Mouse (Mus musculus) limb, embryonic 11.5 days (tissue): ENCODE measurements around the gene Cadm1. TPM values are rescaled to one million over a fixed set of nuclear protein-coding genes. Genes with fewer than 3 reads are reported as not detected.
A peak's percentile ranks its signal among the peaks of the same experiment; 100 is the strongest.

ENCODE experiments used
- ATAC-seq: fragments of 200-750 bp; cut with Nextera tagmentation; 2 replicates; pipeline ENCODE4 v1.8.0; 2017; ENCODE audit warnings: low read depth; ENCODE audit not compliant: insufficient number of reproducible peaks, low FRiP score, low TSS enrichment
- DNase-seq: peaks from one replicate; pipeline ENCODE4 v3.0.0-alpha.2; 2015; ENCODE audit warnings: low spot score
- H3K27ac ChIP-seq: fragments of 300-500 bp; sonication (generic); replicated peaks from 2 replicates; pipeline ENCODE4 v1.5.1; 2014; ENCODE audit warnings: low read depth, mild to moderate bottlenecking, low read length
- H3K27me3 ChIP-seq: fragments of 300-500 bp; sonication (generic); 2 replicates; pipeline ENCODE4 v1.6.1; 2014; ENCODE audit warnings: mild to moderate bottlenecking, low read length, mixed read lengths; ENCODE audit not compliant: control insufficient read depth, insufficient read depth
- H3K36me3 ChIP-seq: fragments of 300-500 bp; sonication (generic); 2 replicates; pipeline ENCODE4 v1.6.1; 2014; ENCODE audit warnings: mild to moderate bottlenecking, low read length, moderate library complexity, mixed read lengths; ENCODE audit not compliant: control insufficient read depth, insufficient read depth
- H3K4me1 ChIP-seq: fragments of 300-500 bp; sonication (generic); 2 replicates; pipeline ENCODE4 v1.6.1; 2014; ENCODE audit warnings: low read length, mixed read lengths; ENCODE audit not compliant: control insufficient read depth, insufficient read depth
- H3K4me2 ChIP-seq: fragments of 300-500 bp; sonication (generic); 2 replicates; pipeline ENCODE4 v1.6.1; 2014; ENCODE audit warnings: low read depth, mild to moderate bottlenecking, moderate library complexity; ENCODE audit not compliant: severe bottlenecking
- H3K4me3 ChIP-seq: fragments of 300-500 bp; sonication (generic); 2 replicates; pipeline ENCODE4 v1.5.1; 2014; ENCODE audit warnings: low read depth, low read length
- H3K9ac ChIP-seq: fragments of 300-500 bp; sonication (generic); 2 replicates; pipeline ENCODE4 v1.6.1; 2014; ENCODE audit warnings: mild to moderate bottlenecking, low read length
- H3K9me3 ChIP-seq: fragments of 300-500 bp; sonication (generic); 2 replicates; pipeline ENCODE4 v1.6.1; 2016; ENCODE audit warnings: low read length; ENCODE audit not compliant: control insufficient read depth
- WGBS: fragments of 180-500 bp; shearing (Covaris S2); extraction: QIAGEN DNeasy Blood & Tissue Kit; methylation state at CpG from one replicate; pipeline ENCODE4 v1.1.7; 2014; 5-methylcytosine and 5-hydroxymethylcytosine counted together
- polyA plus RNA-seq: library from polyadenylated mRNA; unstranded; fragments of >200 nt; fragmentation: Nextera tagmentation; extraction: Ambion mirVana; gene quantifications from 2 replicates; pipeline ENCODE4 v1.2.1, GENCODE M21; 2014

The Cadm1 gene
- polyA plus RNA-seq, 1 experiment from 2014 or later: 57.3 TPM

- H3K9me3 ChIP-seq: no peaks in the 10 kb centered on the region
- no peaks in the 10 kb centered on the region for H3K36me3 ChIP-seq
- H3K27me3 ChIP-seq: no peaks in the 10 kb centered on the region
- DNase-seq (no peak), ATAC-seq (no peak)
- no peak overlapping the region for H3K9ac ChIP-seq
- H3K4me3 ChIP-seq: no peak overlapping the region
- H3K4me2 ChIP-seq: no peak overlapping the region
- no peaks in the 10 kb centered on the region for H3K4me1 ChIP-seq
- no peak overlapping the region for H3K27ac ChIP-seq
- 91% methylated on average over 9 of the region's 9 CpGs for WGBS
These were observed 176.4 kb downstream of the Cadm1 start for GRCm38 (mm10) chr9:47706341-47706740.

- DNase-seq (no peak), ATAC-seq (no peak)
- no peak overlapping the region for H3K4me3 ChIP-seq
- no peak overlapping the region for H3K27ac ChIP-seq
- H3K36me3 ChIP-seq: no peaks in the 10 kb centered on the region
- no peaks in the 10 kb centered on the region for H3K27me3 ChIP-seq
- no peaks in the 10 kb centered on the region for H3K9me3 ChIP-seq
- H3K9ac ChIP-seq: no peak overlapping the region
- no peak overlapping the region for H3K4me2 ChIP-seq
- 83% methylated on average over 6 of the region's 6 CpGs for WGBS
- no peaks in the 10 kb centered on the region for H3K4me1 ChIP-seq
These were observed 177.4 kb downstream of the Cadm1 start for GRCm38 (mm10) chr9:47707326-47707725.

- H3K27me3 ChIP-seq: no peaks in the 10 kb centered on the region
- H3K4me3 ChIP-seq: no peak overlapping the region
- no peaks in the 10 kb centered on the region for H3K4me1 ChIP-seq
- no peak for ATAC-seq
- H3K9me3 ChIP-seq: no peaks in the 10 kb centered on the region
- WGBS: 21% methylated on average over 10 of the region's 10 CpGs
- no peak overlapping the region for H3K9ac ChIP-seq
- DNase-seq: peak; percentile 86
- no peak overlapping the region for H3K27ac ChIP-seq
- no peaks in the 10 kb centered on the region for H3K36me3 ChIP-seq
- no peak overlapping the region for H3K4me2 ChIP-seq
These were observed 178.3 kb downstream of the Cadm1 start for GRCm38 (mm10) chr9:47708299-47708698.

DNA sequence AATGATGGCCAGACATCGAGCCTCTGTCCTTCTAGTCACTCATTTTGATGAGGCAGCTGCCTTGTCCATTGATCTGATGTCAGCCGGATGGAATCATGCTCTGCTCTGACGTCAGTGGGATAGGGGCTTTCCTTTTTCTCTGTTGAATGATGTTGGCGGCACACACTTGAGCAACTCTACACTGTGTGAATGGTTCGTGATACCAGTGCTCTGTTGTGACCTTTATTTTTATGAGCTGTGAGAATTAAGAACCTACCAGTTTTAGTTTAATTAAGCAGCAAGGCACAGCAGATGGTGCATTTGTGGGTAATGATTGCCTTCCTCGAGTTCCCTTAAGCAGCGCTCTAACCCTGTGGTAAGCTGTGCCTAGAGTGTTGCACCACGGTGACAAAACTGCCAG is 181.0 kb downstream of the Cadm1 start:
- Histone ChIP-seq H3K36me3 (no peaks in the 10 kb centered on the region), H3K4me2 (no peak overlapping the region), H3K4me3 (no peak overlapping the region), H3K27ac (no peak overlapping the region), H3K9me3 (no peaks in the 10 kb centered on the region), H3K27me3 (no peaks in the 10 kb centered on the region), H3K9ac (no peak overlapping the region), H3K4me1 (no peaks in the 10 kb centered on the region; the same call in 1 of the 2 replicates)
- no peak for ATAC-seq
- DNase-seq: no peak
- WGBS: 77% methylated on average over 8 of the region's 8 CpGs

DNA sequence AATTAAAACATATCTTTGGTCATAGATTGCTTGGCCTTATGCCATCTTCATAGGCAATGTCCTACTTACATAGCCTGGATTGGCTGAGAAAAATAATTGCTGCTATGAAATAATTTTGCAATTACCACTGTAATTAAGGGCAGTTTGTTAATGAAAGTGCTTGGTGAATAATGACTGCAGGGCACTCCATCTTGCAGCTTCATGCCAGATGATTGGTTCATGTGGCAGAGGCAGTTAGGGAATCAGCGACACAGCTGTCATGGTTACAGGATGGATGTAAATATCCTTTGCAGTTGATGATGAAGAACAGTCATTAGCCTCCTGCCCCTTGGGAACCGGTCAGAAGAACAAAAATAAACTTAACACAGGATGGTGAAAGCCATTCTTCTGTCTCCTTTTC is 184.6 kb downstream of the Cadm1 start:
- Histone ChIP-seq H3K4me2 (no peak overlapping the region), H3K27me3 (no peaks in the 10 kb centered on the region), H3K36me3 (no peaks in the 10 kb centered on the region), H3K27ac (no peak overlapping the region), H3K4me3 (no peak overlapping the region), H3K4me1 (peaks cover 3% of the 10 kb centered on the region; the same call in 1 of the 2 replicates), H3K9me3 (no peaks in the 10 kb centered on the region), H3K9ac (no peak overlapping the region)
- DNase-seq (no peak), ATAC-seq (no peak)
- 54% methylated on average over 2 of the region's 2 CpGs for WGBS

- H3K27ac ChIP-seq: no peak overlapping the region
- ATAC-seq (no peak), DNase-seq (no peak)
- no peaks in the 10 kb centered on the region for H3K9me3 ChIP-seq
- no peak overlapping the region for H3K4me2 ChIP-seq
- 89% methylated on average over 3 of the region's 3 CpGs for WGBS
- H3K4me1 ChIP-seq: peaks cover 3% of the 10 kb centered on the region; the same call in 1 of the 2 replicates
- H3K4me3 ChIP-seq: no peak overlapping the region
- H3K27me3 ChIP-seq: no peaks in the 10 kb centered on the region
- no peaks in the 10 kb centered on the region for H3K36me3 ChIP-seq
- H3K9ac ChIP-seq: no peak overlapping the region
These were observed 185.4 kb downstream of the Cadm1 start for GRCm38 (mm10) chr9:47715415-47715814.

GRCm38 (mm10) chr9:47716883-47717282 is 186.9 kb downstream of the Cadm1 start:
- Histone ChIP-seq H3K4me3 (no peak overlapping the region), H3K27me3 (no peaks in the 10 kb centered on the region), H3K4me2 (no peak overlapping the region), H3K27ac (no peak overlapping the region), H3K9ac (no peak overlapping the region), H3K4me1 (peaks cover 3% of the 10 kb centered on the region; the same call in 1 of the 2 replicates), H3K36me3 (no peaks in the 10 kb centered on the region), H3K9me3 (no peaks in the 10 kb centered on the region)
- ATAC-seq (no peak), DNase-seq (no peak)
- WGBS: 75% methylated on average over 16 of the region's 16 CpGs

DNA sequence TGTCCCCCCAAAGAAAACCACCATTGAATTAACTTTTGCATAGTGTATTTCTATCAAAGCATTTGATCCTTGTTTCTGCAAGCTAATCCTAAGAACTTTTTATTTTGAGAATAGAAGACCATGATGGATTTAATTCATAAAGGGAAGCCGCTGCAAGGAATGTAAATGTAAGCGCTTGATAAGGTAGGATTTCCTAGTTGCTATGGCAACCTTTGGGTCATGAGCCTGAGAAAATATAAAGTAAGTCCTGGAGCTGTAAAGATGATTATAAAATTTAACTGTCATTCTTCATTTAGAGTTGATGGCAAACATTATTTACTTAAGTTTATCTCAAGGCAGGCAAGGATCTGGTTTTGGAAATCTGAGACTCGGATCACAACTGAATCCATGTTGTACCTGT is 197.6 kb downstream of the Cadm1 start:
- no peak overlapping the region for H3K9ac ChIP-seq
- 89% methylated on average over 3 of the region's 3 CpGs for WGBS
- H3K36me3 ChIP-seq: no peaks in the 10 kb centered on the region
- DNase-seq (no peak), ATAC-seq (no peak)
- H3K4me2 ChIP-seq: no peak overlapping the region
- H3K27ac ChIP-seq: no peak overlapping the region
- peaks cover 6% of the 10 kb centered on the region; the same call in 1 of the 2 replicates for H3K4me1 ChIP-seq
- no peaks in the 10 kb centered on the region for H3K9me3 ChIP-seq
- no peaks in the 10 kb centered on the region for H3K27me3 ChIP-seq
- H3K4me3 ChIP-seq: no peak overlapping the region

GRCm38 (mm10) chr9:47728852-47729251 is 198.9 kb downstream of the Cadm1 start:
- Histone ChIP-seq H3K27ac (no peak overlapping the region), H3K4me1 (peaks cover 6% of the 10 kb centered on the region; the same call in 1 of the 2 replicates), H3K36me3 (no peaks in the 10 kb centered on the region), H3K27me3 (no peaks in the 10 kb centered on the region), H3K4me3 (no peak overlapping the region), H3K4me2 (no peak overlapping the region), H3K9me3 (no peaks in the 10 kb centered on the region), H3K9ac (no peak overlapping the region)
- ATAC-seq (no peak), DNase-seq (no peak)
- 52% methylated on average over 5 of the region's 5 CpGs for WGBS
